Mouse (Mus musculus) intestine, embryonic 14.5 days (tissue): ENCODE measurements around the gene Plxna2. TPM values are rescaled to one million over a fixed set of nuclear protein-coding genes. Genes with fewer than 3 reads are reported as not detected.

Experiments used
- ATAC-seq: fragments of 200-750 bp; cut with Nextera tagmentation; replicated peaks from 2 replicates; pipeline ENCODE4 v1.8.0; 2017; ENCODE audit warnings: low read depth, moderate number of reproducible peaks, moderate TSS enrichment, moderate library complexity; ENCODE audit not compliant: low FRiP score, low TSS enrichment
- DNase-seq: peaks from one replicate; pipeline ENCODE4 v3.0.0-alpha.2; 2018; ENCODE audit warnings: low spot score
- H3K27ac ChIP-seq: fragments of 300-500 bp; sonication (generic); 2 replicates; pipeline ENCODE4 v1.5.1; 2014; ENCODE audit warnings: low read depth, mild to moderate bottlenecking, control low read depth
- H3K27me3 ChIP-seq: fragments of 300-500 bp; sonication (generic); replicated peaks from 2 replicates; pipeline ENCODE4 v1.6.1; 2014; ENCODE audit warnings: low read length, control low read depth; ENCODE audit not compliant: control insufficient read depth, insufficient read depth
- H3K36me3 ChIP-seq: fragments of 300-500 bp; sonication (generic); 2 replicates; pipeline ENCODE4 v1.6.1; 2014; ENCODE audit warnings: low read length, control low read depth; ENCODE audit not compliant: control insufficient read depth, insufficient read depth
- H3K4me1 ChIP-seq: fragments of 300-500 bp; sonication (generic); replicated peaks from 2 replicates; pipeline ENCODE4 v1.6.1; 2014; ENCODE audit warnings: low read length, control low read depth, mixed read lengths; ENCODE audit not compliant: control insufficient read depth, insufficient read depth
- H3K4me2 ChIP-seq: fragments of 300-500 bp; sonication (generic); 2 replicates; pipeline ENCODE4 v1.6.1; 2014; ENCODE audit warnings: low read length
- H3K4me3 ChIP-seq: fragments of 300-500 bp; sonication (generic); 2 replicates; pipeline ENCODE4 v1.5.1; 2014; ENCODE audit warnings: low read depth, low read length, control low read depth, mixed read lengths
- H3K9ac ChIP-seq: fragments of 300-500 bp; sonication (generic); 2 replicates; pipeline ENCODE4 v1.6.1; 2014; ENCODE audit warnings: mild to moderate bottlenecking, low read length
- H3K9me3 ChIP-seq: fragments of 300-500 bp; sonication (generic); 2 replicates; pipeline ENCODE4 v1.6.1; 2016; ENCODE audit warnings: low read length, control low read depth; ENCODE audit not compliant: control insufficient read depth
- WGBS: fragments of 180-500 bp; shearing (Covaris S2); extraction: QIAGEN DNeasy Blood & Tissue Kit; methylation state at CpG from one replicate; pipeline ENCODE4 v1.1.7; 2014; 5-methylcytosine and 5-hydroxymethylcytosine counted together
- polyA plus RNA-seq: library from polyadenylated mRNA; unstranded; fragments of >200 nt; fragmentation: Nextera tagmentation; extraction: Ambion mirVana; gene quantifications from 2 replicates; pipeline ENCODE4 v1.2.1, GENCODE M21; 2014

Gene Plxna2
- polyA plus RNA-seq, 1 experiment from 2014 or later, result 8.9 TPM

DNA sequence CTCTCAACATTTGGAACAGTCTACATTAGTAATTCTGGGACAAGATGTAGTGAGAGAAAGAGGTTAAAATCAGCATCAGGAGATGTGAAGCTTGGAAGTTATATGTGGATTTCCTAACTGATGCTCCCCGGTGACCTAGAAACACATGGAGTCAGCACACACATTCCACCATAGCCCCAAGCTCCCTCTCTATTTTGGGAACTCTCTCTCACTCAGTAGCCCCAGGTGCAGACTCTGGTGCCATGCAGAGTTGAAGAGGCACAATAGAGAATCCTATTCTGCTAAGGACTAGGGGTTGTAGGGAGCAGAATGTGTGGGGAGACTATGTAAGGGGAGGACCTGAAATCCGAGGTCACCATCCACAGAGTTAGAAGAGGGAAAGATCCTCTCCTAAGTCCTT, 75.5 kb downstream of the Plxna2 start:
- DNase-seq (no peak), ATAC-seq (no peak)
- H3K9me3 ChIP-seq, result no peaks in the 10 kb centered on the region
- H3K4me1 ChIP-seq, result peaks cover 4% of the 10 kb centered on the region; the same call in 1 of the 2 replicates
- no peaks in the 10 kb centered on the region for H3K27me3 ChIP-seq
- no peaks in the 10 kb centered on the region for H3K36me3 ChIP-seq
- no peak overlapping the region for H3K27ac ChIP-seq
- no peak overlapping the region for H3K4me3 ChIP-seq
- no peak overlapping the region for H3K4me2 ChIP-seq
- H3K9ac ChIP-seq, result no peak overlapping the region
- 81% methylated on average over 2 of the region's 2 CpGs for WGBS

DNA sequence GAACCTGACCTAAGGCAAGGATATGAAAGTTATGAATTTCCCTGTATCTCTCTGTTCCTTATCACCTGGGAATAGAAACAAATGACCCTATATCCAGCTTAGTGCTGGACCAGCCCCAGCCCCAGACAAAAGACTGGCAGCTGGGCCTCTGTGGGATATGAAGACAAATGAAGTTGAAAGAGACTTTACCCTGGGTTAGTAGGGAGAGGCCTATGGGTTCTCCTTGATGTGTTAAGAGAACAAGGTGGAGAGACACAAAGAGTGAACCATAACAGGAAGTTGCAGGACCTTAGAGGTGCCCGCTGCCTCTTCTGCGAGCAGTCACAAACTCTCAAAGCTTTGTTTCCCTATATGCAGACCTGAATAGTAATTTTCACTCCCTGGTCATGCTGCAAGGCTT, 76.8 kb downstream of the Plxna2 start:
- H3K9me3 ChIP-seq, result no peaks in the 10 kb centered on the region
- ATAC-seq (no peak), DNase-seq (no peak)
- H3K27me3 ChIP-seq, result no peaks in the 10 kb centered on the region
- WGBS, result 82% methylated on average over 2 of the region's 2 CpGs
- no peak overlapping the region for H3K4me3 ChIP-seq
- H3K4me1 ChIP-seq, result peaks cover 4% of the 10 kb centered on the region; the same call in 1 of the 2 replicates
- H3K4me2 ChIP-seq, result no peak overlapping the region
- H3K27ac ChIP-seq, result no peak overlapping the region
- H3K9ac ChIP-seq, result no peak overlapping the region
- no peaks in the 10 kb centered on the region for H3K36me3 ChIP-seq

DNA sequence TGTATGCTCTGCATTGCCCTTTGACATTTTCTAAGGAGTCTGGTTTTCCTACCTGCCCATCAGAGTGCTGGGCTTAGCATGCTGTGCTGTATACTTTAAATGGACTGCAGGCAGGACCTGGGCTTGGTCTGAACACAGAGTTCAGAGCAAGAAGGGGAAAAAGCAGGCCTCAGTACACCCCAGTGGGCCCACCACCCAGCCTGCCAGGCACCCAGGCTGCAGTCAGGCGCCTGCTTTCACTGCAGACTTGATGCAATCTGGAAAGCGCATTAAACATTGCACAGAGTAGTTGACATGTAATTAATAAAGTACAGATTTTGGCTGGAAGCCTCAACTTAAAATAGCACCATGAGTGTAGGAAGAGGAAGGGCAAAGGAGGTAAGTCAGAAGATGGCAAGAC, 79.4 kb downstream of the Plxna2 start:
- no peak for DNase-seq
- Histone ChIP-seq H3K27ac (no peak overlapping the region), H3K4me1 (peaks cover 4% of the 10 kb centered on the region; the same call in 1 of the 2 replicates), H3K27me3 (no peaks in the 10 kb centered on the region), H3K9ac (no peak overlapping the region), H3K36me3 (no peaks in the 10 kb centered on the region), H3K9me3 (no peaks in the 10 kb centered on the region), H3K4me3 (no peak overlapping the region), H3K4me2 (no peak overlapping the region)
- 56% methylated on average over 2 of the region's 2 CpGs for WGBS
- ATAC-seq, result no peak

DNA sequence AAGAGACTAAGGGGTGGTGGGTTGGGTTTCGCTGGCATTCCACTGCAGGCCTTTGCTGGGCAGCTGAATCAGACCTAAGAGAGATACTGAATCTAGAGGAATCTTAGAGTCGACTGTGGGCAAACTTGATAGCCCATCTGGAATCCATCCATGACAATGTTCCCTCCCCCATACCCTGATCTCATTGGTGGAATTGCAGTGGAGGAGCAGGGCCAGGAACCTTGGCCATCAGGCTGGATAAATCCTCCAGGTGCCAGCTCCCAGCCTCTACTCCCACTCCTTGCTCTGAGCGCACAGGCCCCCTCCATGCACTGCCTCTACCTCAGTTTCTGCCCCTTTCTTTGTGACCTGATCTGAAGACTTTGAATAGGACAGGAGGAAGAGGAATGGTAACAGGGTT, 81.3 kb downstream of the Plxna2 start:
- WGBS, result 71% methylated on average over 3 of the region's 3 CpGs
- Histone ChIP-seq H3K4me3 (no peak overlapping the region), H3K4me2 (no peak overlapping the region), H3K4me1 (peaks cover 4% of the 10 kb centered on the region; the same call in 1 of the 2 replicates), H3K36me3 (no peaks in the 10 kb centered on the region), H3K9ac (no peak overlapping the region), H3K9me3 (no peaks in the 10 kb centered on the region), H3K27ac (no peak overlapping the region), H3K27me3 (no peaks in the 10 kb centered on the region)
- DNase-seq (no peak), ATAC-seq (no peak)

DNA sequence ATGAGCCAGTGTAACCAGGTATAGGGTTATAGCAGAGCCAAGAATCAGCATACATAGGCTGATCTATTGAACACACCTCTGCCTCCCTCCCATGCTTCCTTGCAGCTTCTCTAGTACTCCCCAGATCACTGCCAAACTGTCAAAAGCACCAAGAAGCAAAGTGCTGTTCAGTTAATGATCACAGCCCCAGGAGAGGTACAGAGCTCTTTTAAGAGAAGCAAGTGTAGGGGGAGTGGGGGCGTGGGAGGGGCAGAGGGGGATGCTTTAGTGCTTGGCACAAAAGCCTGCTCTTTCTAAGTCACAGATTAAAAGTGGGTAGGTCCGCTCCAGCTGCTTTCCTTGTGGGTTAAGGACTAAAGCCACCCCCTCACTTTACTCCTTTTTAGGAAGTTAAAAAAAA, 85.2 kb downstream of the Plxna2 start:
- DNase-seq, result no peak
- WGBS, result 45% methylated on average over 2 of the region's 2 CpGs
- H3K4me2 ChIP-seq, result no peak overlapping the region
- no peak for ATAC-seq
- no peaks in the 10 kb centered on the region for H3K4me1 ChIP-seq
- H3K9ac ChIP-seq, result no peak overlapping the region
- no peaks in the 10 kb centered on the region for H3K36me3 ChIP-seq
- H3K27me3 ChIP-seq, result no peaks in the 10 kb centered on the region
- no peaks in the 10 kb centered on the region for H3K9me3 ChIP-seq
- H3K27ac ChIP-seq, result no peak overlapping the region
- H3K4me3 ChIP-seq, result no peak overlapping the region

DNA sequence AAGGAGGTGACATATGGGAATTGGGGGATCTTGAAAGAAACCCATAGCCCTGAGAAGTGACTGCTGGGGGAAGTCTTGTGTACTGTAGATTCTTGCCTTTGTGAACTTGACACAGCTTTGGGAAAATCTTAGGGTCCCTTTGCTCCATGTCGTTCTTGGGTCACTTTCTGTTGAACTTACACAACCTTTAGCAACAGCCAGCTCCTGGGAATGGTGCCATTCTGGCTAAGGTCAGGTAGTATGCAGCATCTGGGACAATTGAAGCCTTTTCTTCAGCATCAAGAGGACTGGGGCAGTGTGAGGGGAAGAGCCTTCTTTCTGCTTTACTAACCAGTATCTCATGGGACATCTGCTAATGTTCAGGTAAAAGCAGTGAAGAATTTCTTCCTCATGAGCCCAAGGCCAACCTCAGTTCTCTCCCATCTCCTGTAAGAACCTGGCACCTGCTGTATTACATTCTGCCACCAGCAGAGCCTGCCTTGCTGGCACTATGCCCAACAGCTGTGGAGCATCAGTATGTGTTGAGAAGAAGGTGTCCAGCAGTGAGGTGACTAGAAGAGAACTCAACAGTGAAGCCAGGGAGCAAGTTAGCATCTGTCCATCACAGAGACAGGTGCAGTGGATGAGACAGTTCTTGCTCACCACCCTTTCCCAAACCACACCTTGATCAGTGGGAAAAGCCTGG, 86.3 kb downstream of the Plxna2 start:
- ATAC-seq, result no peak

DNA sequence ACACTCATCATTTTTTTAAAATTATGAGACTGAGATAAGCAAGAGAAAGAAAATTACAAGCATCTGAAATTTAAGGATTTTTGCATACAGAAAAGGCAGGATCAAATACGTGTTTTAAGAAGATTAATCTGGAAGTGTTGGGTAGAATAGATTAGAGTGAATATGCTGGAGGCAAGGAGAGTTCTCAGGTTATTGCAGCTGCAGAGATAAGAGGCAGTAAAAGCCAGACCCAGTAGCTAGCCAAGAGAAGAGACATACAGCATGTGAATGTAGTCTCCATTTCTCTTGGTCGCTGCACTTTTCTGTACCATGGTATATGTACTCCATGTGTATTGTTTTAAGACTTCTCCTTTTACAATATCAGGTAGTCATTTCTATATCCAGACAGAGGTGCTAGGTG, 88.5 kb downstream of the Plxna2 start:
- Histone ChIP-seq H3K36me3 (no peaks in the 10 kb centered on the region), H3K4me2 (no peak overlapping the region), H3K4me3 (no peak overlapping the region), H3K27me3 (no peaks in the 10 kb centered on the region), H3K9me3 (no peaks in the 10 kb centered on the region), H3K27ac (no peak overlapping the region), H3K4me1 (no peaks in the 10 kb centered on the region), H3K9ac (no peak overlapping the region)
- ATAC-seq, result no peak
- DNase-seq, result no peak
- WGBS, result 75% methylated on average over 2 of the region's 2 CpGs

More for the DNA sequence above, 86.3 kb downstream of the Plxna2 start:
- Histone ChIP-seq H3K4me2 (no peak overlapping the region), H3K4me1 (no peaks in the 10 kb centered on the region), H3K27ac (no peak overlapping the region), H3K36me3 (no peaks in the 10 kb centered on the region), H3K4me3 (no peak overlapping the region), H3K9ac (no peak overlapping the region), H3K9me3 (no peaks in the 10 kb centered on the region), H3K27me3 (no peaks in the 10 kb centered on the region)
- WGBS, result 94% methylated on average over 1 of the region's 1 CpGs
- no peak for DNase-seq

DNA sequence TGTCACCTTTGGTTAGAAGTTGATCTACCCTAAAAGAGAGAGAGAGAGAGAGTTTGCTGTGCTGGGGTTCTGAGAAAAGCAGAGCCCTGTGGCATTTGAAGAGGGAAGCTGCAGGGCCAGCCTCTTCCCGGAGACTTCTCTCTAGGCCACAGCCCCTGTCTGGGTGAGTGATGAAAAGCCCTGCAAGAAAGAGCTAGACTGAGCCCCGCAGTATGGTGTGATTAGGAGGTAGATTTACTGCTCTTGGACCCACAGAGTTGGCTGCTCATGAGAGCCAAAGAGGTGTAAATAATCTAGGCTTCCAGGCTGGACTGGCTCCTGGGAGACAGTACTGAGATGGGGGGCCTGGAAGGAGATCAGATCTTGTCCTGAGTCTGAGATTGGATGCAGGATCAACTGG, 94.4 kb downstream of the Plxna2 start:
- H3K4me1 ChIP-seq, result no peaks in the 10 kb centered on the region
- ATAC-seq (no peak), DNase-seq (no peak)
- no peak overlapping the region for H3K9ac ChIP-seq
- no peaks in the 10 kb centered on the region for H3K36me3 ChIP-seq
- no peaks in the 10 kb centered on the region for H3K27me3 ChIP-seq
- H3K4me2 ChIP-seq, result no peak overlapping the region
- no peaks in the 10 kb centered on the region for H3K9me3 ChIP-seq
- 6% methylated on average over 2 of the region's 2 CpGs for WGBS
- no peak overlapping the region for H3K4me3 ChIP-seq
- H3K27ac ChIP-seq, result no peak overlapping the region
